Mouse (Mus musculus): Measurements from ENCODE around the gene Alox5.

The Alox5 gene

GRCm38 (mm10) chr6:116388068-116388467, 72.9 kb downstream of the Alox5 start:
- no peak for DNase-seq (ENCODE audit: extremely low read depth, insufficient read length, low spot score)

- DNase-seq (ENCODE audit: extremely low read depth, insufficient read length, low spot score): no peak
Measured at GRCm38 (mm10) chr6:116386506-116386905, 74.5 kb downstream of the Alox5 start.

- no peak for DNase-seq (ENCODE audit: extremely low read depth, insufficient read length, low spot score)
Measured at GRCm38 (mm10) chr6:116386045-116386415, 74.9 kb downstream of the Alox5 start.

GRCm38 (mm10) chr6:116385194-116386044, 75.6 kb downstream of the Alox5 start:
- DNase-seq (ENCODE audit: extremely low read depth, insufficient read length, low spot score): no peak

GRCm38 (mm10) chr6:116383582-116383981, 77.4 kb downstream of the Alox5 start:
- DNase-seq (ENCODE audit: extremely low read depth, insufficient read length, low spot score): no peak

GRCm38 (mm10) chr6:116381605-116382004, 79.4 kb downstream of the Alox5 start:
- DNase-seq (ENCODE audit: extremely low read depth, insufficient read length, low spot score): no peak

- no peak for DNase-seq (ENCODE audit: extremely low read depth, insufficient read length, low spot score)
Measured at GRCm38 (mm10) chr6:116380157-116380556, 80.8 kb downstream of the Alox5 start.

GRCm38 (mm10) chr6:116378892-116379291, 82.1 kb downstream of the Alox5 start:
- no peak for DNase-seq (ENCODE audit: extremely low read depth, insufficient read length, low spot score)

GRCm38 (mm10) chr6:116374618-116375017, 86.4 kb downstream of the Alox5 start:
- no peak for DNase-seq (ENCODE audit: extremely low read depth, insufficient read length, low spot score)

- no peak for DNase-seq (ENCODE audit: extremely low read depth, insufficient read length, low spot score)
Measured at GRCm38 (mm10) chr6:116374136-116374535, 86.8 kb downstream of the Alox5 start.

- DNase-seq (ENCODE audit: extremely low read depth, insufficient read length, low spot score): no peak
Measured at GRCm38 (mm10) chr6:116371500-116371899, 89.5 kb downstream of the Alox5 start.

- no peak for DNase-seq (ENCODE audit: extremely low read depth, insufficient read length, low spot score)
Measured at GRCm38 (mm10) chr6:116370216-116370976, 90.6 kb downstream of the Alox5 start.

GRCm38 (mm10) chr6:116369811-116370210, 91.2 kb downstream of the Alox5 start:
- DNase-seq (ENCODE audit: extremely low read depth, insufficient read length, low spot score): no peak

- DNase-seq (ENCODE audit: extremely low read depth, insufficient read length, low spot score): no peak
Measured at GRCm38 (mm10) chr6:116367971-116368370, 93.0 kb downstream of the Alox5 start.

GRCm38 (mm10) chr6:116361993-116362392, 99.0 kb downstream of the Alox5 start:
- DNase-seq (ENCODE audit: extremely low read depth, insufficient read length, low spot score): no peak

- DNase-seq (ENCODE audit: extremely low read depth, insufficient read length, low spot score): no peak
Measured at GRCm38 (mm10) chr6:116361463-116361862, 99.5 kb downstream of the Alox5 start.

All from 3134 (cell line).